Mouse (Mus musculus) myocyte (in vitro differentiated cells): ENCODE measurements around the gene Fgf18.
A peak's percentile ranks its signal among the peaks of the same experiment; 100 is the strongest.

ENCODE experiments used
- CEBPB ChIP-seq: IDR thresholded peaks from 2 replicates; pipeline ENCODE4 v1.6.1; 2011; ENCODE audit warnings: mild to moderate bottlenecking, moderate library complexity; ENCODE audit not compliant: poor library complexity, insufficient read depth, severe bottlenecking
- E2F4 ChIP-seq: IDR thresholded peaks from one replicate; pipeline ENCODE4 v1.6.1; 2011; ENCODE audit warnings: mild to moderate bottlenecking, control low read depth, moderate library complexity; ENCODE audit not compliant: insufficient read depth
- MAX ChIP-seq: IDR thresholded peaks from one replicate; pipeline ENCODE4 v1.6.1; 2011; ENCODE audit warnings: low read depth, mild to moderate bottlenecking, control low read depth
- MYOG ChIP-seq, 3 experiments: IDR thresholded peaks; one replicate each; pipeline ENCODE4 v1.6.1; 2011; ENCODE audit warnings: control low read depth in 2 of 3, low read depth in 2 of 3, mild to moderate bottlenecking in 2 of 3; ENCODE audit not compliant: insufficient read length in 2 of 3, control insufficient read depth in 1 of 3, insufficient read depth in 1 of 3
- POLR2A ChIP-seq: IDR thresholded peaks from one replicate; pipeline ENCODE4 v1.6.1; 2011; ENCODE audit warnings: low read depth, mild to moderate bottlenecking, control low read depth, moderate library complexity; ENCODE audit not compliant: insufficient read length
- TCF12 ChIP-seq: IDR thresholded peaks from one replicate; pipeline ENCODE4 v1.6.1; 2011; ENCODE audit warnings: mild to moderate bottlenecking, control low read depth; ENCODE audit not compliant: poor library complexity, insufficient read depth, severe bottlenecking
- TCF3 ChIP-seq: IDR thresholded peaks from one replicate; pipeline ENCODE4 v1.6.1; 2011; ENCODE audit warnings: low read depth, control low read depth; ENCODE audit not compliant: insufficient read length
- USF1 ChIP-seq: IDR thresholded peaks from one replicate; pipeline ENCODE4 v1.6.1; 2011; ENCODE audit warnings: low read depth, mild to moderate bottlenecking, control low read depth, moderate library complexity

- TF ChIP-seq POLR2A (no peak), E2F4 (no peak), TCF12 (no peak), MAX (no peak), USF1 (no peak), CEBPB (no peak), MYOG (IDR thresholded peaks at IDR 0.05; ENCODE audit: control insufficient read depth in 1 of 3, insufficient read depth in 1 of 3, insufficient read length in 2 of 3, low read depth in 2 of 3) (peak in 1 of 3 experiments; percentile 10), TCF3 (no peak)
Measured at GRCm38 (mm10) chr11:33132619-33133338, 14.4 kb downstream of the Fgf18 start.
